Mouse (Mus musculus) heart, adult 10 weeks (tissue): ENCODE measurements around the gene Fam198a. TPM values are rescaled to one million over a fixed set of nuclear protein-coding genes. Genes with fewer than 3 reads are reported as not detected.

Experiments used
- polyA plus RNA-seq: library from polyadenylated mRNA; stranded (reverse); fragments of 350-450 nt; fragmentation: Illumina TruSeq; extraction: RNeasy Lipid Tissue Mini Kit (QIAGEN cat#74804); gene quantifications from one replicate; pipeline ENCODE4 v1.2.3, GENCODE M21; 2014; ENCODE audit warnings: low read depth, low replicate concordance

Fam198a gene
- 0.97 TPM for polyA plus RNA-seq

GRCm38 (mm10) chr9:121950418-121951113 lies at the start of gene Fam198a:
Fam198a (plus strand) TSS chr9:121950988.

GRCm38 (mm10) chr9:121916102-121916501 lies 34.7 kb upstream of the Fam198a start, which contains the start of gene Cyp8b1:
Cyp8b1 (minus strand) TSS chr9:121916305.

GRCm38 (mm10) chr9:121997010-121997409 lies 46.2 kb downstream of the Fam198a start, which contains the start of gene Pomgnt2:
Pomgnt2 (minus strand) TSS chr9:121997110.

Other genes with a start within 250 kb of the Fam198a start
- gene Sec22c, start 245.5 kb upstream of the Fam198a start, polyA plus RNA-seq, result 5.1 TPM
- gene Ss18l2, start 240.7 kb upstream of the Fam198a start, polyA plus RNA-seq, result 186 TPM
- 41.3 TPM for gene Nktr, start 231.8 kb upstream of the Fam198a start, polyA plus RNA-seq
- 83.0 TPM for gene Zfp651, start 191.7 kb upstream of the Fam198a start, polyA plus RNA-seq
- 19.7 TPM for gene Klhl40, start 173.4 kb upstream of the Fam198a start, polyA plus RNA-seq
- gene Hhatl, start 158.5 kb upstream of the Fam198a start, polyA plus RNA-seq, result 107 TPM
- gene Ccdc13, start 111.5 kb upstream of the Fam198a start, polyA plus RNA-seq, result not detected
- 215 TPM for gene Higd1a, start 92.6 kb upstream of the Fam198a start, polyA plus RNA-seq
- 1.5 TPM for gene Ackr2, start 52.6 kb upstream of the Fam198a start, polyA plus RNA-seq
- gene Cyp8b1, start 34.7 kb upstream of the Fam198a start, polyA plus RNA-seq, result not detected
- 14.0 TPM for gene Pomgnt2, start 46.1 kb downstream of the Fam198a start, polyA plus RNA-seq
- 82.2 TPM for gene Snrk, start 166.3 kb downstream of the Fam198a start, polyA plus RNA-seq